Mouse (Mus musculus) granulocyte monocyte progenitor cell, adult 5-6 weeks (primary cell): ENCODE measurements at regions not wholly inside any gene's neighbourhood (a gene's known extent, or its start where the extent isn't known, plus 50 kb on each side); places are given as distances from the start of the nearest gene placed in this dataset.

Experiments used
- ATAC-seq: replicated peaks from 2 replicates; pipeline ENCODE4 v1.8.0; 2016; ENCODE audit warnings: mild to moderate bottlenecking, moderate TSS enrichment, inconsistent platforms; ENCODE audit not compliant: poor library complexity, severe bottlenecking

DNA sequence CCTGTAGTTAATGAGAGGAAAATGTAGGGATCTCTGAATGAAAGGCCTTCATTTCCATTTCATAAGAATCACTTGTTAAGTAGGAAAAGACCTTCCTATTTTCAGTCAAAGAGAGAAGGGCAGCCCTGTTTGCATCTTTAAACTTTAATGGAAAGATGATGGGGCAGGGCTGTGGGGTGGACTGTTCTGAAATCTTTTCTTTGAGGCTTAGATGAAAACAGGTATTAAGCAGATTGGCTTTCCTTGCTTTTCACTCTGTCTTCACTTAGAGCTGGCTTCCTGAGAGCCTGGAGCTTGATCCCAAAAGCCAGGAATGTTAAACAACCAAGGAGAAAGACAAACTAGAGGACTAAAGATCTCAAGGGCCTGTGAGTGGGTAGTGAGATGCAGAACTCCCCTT lies 400.3 kb downstream of the 1810013L24Rik start:
- no peak for ATAC-seq

DNA sequence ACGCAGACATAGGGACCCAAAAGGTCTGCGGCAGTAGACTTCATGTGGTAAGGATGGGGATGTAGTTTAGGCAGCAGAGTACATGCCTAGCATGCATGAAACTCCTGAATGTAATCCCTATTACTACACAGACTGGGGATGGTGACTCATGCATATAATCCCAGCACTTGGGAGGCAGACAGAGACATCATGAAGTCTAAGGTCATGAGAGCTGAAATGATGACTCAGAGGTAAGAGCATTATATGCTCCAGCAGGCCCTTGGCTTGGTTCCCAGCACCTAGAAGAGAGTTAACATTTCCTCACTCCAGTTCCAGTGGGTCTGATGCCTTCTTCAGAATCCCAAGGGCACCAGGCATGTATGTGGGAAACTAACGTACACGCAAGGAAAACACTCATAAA lies 412.2 kb downstream of the 1810013L24Rik start:
- no peak for ATAC-seq

DNA sequence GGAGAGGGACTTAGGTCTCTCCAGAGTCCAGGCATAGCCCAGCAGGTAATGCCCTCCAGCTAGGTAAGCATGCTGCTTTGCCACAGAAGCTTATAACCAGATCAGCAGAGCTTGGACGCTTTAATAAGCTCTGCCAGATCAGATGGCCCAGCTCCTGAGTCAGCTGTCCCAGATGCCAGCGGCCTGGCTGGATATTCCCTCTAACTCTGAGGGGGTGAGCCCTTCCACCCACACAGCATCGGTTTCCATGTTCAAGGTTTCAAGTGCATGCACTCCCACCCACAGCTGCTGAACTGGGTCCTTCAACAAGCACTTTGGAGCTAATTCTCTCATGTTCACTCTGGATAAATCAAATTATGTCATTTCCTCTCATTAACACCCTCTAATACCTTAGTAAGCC lies 417.3 kb downstream of the 1810013L24Rik start:
- ATAC-seq: no peak

DNA sequence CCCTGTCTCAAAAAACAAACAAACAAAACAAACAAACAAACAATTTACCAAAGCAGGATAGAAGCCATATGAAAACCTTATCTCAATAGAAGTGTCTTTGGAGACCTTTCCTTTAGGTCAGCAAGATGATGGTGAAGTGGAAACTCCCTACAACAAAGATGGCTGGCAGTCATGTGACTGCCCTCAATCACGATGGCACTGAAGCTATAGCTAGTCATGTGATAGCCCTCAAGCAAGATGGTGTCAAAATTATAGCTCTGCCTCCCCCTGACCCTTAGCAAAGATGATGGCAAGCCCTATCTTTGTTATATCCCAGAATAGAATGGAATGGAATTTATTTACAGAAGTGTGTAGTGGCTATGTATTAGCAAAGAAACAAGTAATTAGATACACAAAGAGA lies 423.2 kb downstream of the 1810013L24Rik start:
- ATAC-seq: no peak

DNA sequence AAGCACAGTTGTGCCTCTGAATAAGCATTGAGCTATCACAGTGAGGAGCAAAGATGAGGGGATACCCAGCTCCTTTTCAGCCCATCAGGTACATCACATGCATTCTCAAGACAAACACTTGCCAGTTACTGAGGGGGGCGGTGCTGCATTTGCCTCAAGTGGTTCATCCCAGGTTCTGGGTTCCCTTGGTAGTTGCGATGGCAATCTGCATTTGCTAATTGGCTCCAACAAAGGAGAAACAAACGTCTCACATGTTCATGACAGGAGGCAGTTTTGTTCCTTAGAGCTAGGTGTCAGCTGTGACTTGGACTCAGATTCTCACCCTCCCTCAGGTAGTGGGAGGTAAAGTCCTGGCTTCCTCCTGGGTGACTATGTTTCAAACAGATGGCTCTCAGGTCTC lies 425.5 kb downstream of the 1810013L24Rik start:
- no peak for ATAC-seq

DNA sequence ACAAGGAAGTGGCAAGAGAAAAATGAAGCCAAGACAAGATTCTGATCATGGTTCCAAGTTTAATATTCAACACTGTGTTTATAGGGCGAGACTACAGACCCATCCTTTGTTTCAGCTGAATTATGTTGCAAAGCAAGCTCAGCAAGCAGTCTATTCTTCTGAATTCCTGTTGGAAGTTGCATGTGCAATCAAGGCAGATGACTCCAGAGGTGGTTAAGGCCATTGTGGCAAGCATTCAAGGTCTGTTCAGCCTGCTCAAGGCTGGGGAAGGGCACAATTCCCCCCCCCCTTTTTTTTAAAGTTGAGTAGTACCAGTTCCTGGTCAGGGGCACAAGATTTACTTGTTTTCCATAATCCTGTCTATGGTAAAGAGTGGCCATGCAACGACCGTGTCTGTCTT lies 431.1 kb downstream of the 1810013L24Rik start:
- ATAC-seq: no peak

DNA sequence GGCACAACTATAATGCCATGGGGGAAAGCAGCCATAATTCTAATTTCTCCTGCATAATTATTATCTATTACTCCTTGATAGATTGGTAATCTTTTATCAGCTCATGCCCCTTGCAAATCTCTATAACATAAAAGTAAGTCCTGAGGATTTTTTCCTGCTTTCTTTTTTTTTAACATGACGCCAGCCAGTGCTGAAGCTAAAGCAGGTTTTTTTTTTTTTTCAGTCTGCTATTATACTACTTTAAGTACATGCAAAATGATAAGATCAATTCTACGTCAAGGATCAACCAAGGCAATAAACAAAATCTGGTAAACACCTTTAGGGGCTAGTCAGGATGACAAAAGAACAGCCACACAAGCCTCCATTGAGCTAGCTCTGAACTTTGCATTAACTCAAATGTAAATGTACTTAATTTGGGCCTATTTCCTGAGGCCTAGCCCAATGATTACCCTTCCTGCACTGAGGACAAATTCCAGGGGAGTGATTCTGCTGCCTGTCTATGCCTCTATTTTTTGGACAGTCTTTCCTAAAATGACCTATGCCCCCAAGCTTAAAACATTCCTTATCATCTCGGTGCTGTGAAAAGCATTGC lies 434.8 kb downstream of the 1810013L24Rik start:
- ATAC-seq: no peak

DNA sequence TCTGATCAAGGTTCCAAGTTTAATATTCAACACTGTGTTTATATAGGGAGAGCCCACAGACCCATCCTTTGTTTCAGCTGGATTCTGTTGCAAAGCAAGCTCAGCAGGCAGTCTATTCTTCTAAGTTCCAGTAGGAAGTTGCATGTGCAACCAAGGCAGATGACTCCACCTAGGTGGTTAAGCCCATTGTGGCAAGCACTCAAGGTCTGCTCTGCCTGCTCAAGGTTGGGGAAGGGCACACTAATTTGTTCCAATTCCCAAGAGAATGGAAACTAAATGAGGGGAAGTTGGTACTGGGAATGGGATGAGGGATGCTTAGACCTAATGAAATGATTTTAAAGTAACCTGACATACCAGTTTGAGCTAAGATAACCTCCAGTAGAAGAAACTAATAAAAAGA lies 437.3 kb downstream of the 1810013L24Rik start:
- ATAC-seq: no peak

DNA sequence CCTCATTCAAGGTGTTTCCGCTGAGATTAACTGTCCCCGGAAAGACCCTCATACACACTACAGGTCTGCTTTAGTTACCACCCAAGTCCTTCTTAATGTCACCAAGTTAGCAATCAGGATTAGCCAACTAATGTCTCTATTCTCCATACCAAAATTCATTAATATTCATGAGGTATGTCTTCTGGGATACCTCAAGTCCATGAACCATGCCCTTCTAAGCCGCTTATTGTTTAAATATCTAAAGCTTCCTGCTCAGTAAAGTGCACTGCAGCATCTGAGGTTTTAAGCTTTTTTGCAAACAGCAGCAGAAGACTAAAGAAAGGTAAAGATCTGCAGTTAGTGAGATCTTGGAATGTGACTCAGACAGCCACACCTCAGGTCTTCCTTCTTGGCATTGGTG lies 440.2 kb downstream of the 1810013L24Rik start:
- no peak for ATAC-seq

DNA sequence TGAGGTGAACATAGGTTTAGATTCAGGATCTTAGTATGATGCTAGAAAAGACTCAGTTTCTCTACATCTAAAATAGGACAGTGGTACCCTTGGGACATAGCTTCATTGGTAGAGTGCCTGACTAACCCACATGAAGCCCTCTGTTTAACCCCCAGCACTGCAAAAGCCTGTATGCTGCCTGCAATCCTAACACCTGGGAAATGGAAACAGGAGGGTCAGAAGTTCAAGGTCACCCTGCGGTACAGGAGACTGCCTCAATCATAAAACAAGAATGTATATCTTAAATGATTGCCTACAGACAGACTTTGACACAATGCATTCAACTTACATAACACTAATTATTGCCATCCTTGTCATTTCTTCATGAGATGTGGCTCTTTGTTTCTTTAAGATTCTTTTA lies 440.8 kb downstream of the 1810013L24Rik start:
- ATAC-seq: no peak

DNA sequence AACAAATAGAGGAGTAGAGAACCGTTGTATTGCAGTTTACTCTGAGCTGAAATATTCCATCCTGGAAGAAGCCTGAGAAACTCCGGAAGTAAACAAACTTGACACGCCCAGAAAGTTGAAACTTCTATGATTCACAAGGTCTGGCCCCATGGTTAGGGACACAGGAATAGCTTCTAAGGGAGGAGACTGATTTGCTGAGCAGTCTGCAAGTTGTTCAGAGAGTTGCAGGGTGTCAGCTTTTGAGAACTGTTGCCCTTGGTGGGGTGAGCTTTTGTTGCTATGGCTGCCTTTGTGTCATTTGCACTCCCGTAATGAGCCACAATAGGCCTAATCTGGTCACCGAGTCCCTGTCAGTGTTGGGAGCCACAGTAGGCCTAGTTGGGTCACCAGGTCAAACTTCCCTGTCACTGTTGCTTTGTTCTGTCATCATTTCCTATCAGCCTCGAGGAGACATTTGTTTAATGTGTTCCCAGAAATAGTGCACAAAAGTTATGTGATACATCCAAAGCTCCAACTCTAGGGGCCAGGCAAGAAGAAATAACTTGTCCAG lies 443.9 kb downstream of the 1810013L24Rik start:
- no peak for ATAC-seq

DNA sequence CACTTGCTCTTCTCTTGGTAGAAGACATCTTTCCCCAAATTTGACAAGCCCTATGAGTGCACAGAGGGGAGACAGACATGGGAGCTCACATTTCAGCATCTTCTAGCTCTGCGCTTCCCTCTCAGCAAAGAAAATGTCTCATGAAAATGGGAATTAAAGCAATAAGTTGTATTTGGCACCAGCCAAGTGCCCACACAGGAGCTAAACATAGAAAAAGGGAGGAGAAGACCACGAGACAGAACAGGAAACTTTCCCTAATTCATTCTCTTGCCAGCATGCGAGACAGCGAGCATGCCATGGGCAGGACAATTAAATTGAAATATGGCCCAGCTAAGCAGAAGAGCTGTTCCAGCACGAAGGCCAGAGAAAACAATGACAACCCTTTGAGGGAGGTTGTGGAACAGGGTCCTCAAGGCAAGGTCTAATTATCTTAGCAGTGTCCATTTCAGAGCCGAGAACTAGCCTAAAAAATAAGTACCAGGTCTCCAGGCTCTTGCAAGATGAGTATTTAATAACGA lies 444.7 kb downstream of the 1810013L24Rik start:
- ATAC-seq: no peak

DNA sequence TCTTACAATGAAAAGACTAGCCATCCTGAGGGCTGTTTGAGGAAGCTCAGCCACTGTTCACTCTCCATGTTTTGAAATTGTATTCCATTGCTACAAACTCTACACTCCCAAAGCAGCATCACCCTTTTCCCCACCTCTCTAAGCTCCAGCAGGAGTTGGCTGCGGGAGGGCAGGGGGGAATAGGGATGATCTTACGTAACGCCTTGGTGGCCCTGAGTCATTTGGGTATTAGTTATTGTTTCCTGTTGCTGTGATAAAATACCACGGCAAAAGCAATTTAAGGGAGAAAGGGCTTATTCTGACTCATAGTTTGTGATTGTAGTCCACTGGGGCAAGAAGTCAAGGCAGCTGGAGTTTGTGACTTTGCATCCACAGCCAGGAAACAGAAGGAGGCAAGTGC lies 445.5 kb downstream of the 1810013L24Rik start:
- no peak for ATAC-seq

DNA sequence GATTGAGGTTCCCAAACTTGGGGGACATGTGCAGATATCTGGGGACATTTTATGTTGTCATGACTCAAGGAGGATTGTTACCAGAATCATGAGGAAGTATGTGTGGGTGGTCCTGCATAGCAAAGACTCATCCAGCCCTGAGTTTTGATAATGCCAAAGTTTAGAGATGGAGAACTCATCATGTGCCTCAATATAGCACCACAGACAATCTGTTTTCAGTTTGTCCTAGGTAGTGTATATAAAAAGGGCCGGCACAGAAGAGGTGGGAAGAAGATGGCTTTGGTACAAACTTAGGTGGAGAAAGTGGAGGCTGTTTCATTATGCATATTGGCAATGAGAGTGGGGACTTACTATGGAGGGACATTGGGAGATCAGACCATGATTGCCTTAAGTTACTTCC lies 447.2 kb downstream of the 1810013L24Rik start:
- ATAC-seq: no peak

DNA sequence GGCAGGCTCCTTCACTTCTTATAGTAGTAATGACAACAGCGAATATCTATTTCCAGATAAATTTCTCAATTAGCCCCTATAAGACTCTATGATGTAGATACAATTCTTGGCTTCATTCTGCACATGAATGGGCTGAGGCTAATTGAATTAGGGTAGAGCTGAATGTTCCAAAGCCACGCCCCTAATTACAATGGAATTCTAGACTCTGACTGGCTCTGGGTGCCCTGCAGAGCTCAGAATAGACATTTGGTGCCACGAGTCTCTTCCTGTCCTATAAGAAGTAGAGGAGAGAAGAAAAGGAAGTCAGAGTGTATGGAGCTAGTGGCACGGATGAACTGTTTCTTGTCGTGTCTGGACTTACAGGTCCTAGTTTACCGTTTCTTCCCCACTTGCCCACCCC lies 449.8 kb downstream of the 1810013L24Rik start:
- ATAC-seq: no peak

DNA sequence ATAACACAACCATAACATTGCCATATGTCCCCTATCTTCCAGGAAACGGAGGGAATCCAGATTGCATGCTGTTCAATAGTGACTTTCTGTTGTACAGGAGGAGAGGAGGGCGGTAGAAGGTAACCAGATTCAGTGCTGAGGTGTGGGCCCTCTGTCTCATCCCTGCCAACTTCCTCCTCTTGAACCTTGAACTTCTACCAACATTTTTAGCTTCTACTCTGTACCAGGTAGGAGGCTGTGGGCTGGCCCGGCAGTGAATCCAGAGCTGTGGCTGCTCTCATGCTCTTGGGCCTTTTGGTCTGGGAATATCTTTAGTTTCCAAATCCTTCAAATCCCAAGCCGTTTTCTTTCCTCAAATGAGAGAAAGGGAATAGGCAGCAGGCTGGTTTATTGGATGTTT lies 450.5 kb downstream of the 1810013L24Rik start:
- ATAC-seq: no peak

DNA sequence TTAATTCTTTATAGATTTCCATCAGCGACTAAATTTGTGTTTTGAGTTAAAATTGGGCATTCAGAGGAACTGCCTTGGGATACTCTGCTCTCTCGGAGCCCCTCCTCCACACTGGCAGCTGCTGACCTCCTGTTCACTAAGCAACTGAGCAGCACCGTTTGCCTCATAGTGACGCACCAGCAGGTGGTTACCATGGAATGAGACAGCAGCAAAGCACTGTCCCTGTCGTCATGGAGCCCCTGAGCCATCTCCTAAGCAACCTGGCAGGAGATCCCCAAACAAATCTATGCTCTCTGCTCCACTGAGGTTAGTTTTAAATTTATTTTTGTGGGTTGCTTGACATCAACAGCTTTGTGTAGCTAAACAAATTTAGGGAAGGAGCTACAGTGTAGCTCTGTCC lies 451.0 kb downstream of the 1810013L24Rik start:
- no peak for ATAC-seq

DNA sequence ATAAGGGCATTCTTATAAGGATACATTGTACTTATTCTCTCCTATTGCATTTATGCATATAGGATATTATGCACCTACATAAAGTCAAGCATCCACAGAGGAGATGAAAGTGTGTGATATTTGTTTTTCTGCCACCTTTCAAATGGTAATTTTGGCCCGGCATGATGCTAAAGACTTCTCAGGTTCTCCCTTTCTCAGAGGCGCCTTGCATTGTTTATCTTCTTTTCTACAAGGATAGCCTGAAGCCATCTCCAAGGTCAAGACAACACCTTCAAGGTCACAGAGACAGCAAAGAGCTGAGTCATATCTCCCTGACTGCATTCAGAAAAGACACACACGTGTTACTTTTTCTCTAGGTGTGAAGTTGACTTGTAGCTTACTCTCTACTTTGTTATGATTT lies 454.5 kb downstream of the 1810013L24Rik start:
- no peak for ATAC-seq

DNA sequence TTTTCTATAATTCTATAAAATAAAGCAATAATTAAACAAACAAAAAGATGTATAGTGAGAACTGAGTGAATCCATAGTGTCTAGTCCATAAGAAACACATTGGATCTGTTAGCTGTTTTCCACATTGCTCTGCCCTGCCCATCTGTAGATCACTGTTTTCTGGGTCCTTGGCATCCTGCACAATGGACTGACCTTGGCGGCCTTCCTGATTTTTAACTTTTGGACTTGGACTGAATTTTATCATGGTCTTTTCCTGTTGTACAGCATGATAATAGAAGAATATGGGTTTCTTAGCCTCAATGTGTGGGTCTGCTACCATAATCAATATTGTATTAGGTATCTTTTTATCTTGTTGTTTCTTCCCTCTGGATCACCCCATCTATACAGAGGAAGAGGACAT lies 456.0 kb downstream of the 1810013L24Rik start:
- ATAC-seq: no peak

DNA sequence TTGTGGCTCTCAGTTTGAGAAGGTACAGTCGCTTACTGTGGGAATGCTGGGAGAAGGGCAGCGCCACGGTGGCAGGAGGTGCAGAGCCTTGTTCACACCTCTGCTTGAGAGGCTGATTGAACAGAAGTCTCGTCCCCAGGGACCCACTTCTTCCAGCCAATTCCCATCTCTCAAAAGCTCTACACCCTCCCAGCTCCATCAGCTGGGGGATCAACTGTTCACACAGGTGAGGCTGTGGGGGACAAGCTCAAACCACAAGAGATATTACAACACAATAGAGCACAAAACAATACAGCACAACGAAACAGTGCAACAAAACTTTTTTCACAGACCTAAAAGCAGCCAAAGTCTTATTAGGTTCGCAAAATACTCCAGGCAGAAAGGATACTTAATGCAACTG lies 457.7 kb downstream of the 1810013L24Rik start:
- no peak for ATAC-seq

DNA sequence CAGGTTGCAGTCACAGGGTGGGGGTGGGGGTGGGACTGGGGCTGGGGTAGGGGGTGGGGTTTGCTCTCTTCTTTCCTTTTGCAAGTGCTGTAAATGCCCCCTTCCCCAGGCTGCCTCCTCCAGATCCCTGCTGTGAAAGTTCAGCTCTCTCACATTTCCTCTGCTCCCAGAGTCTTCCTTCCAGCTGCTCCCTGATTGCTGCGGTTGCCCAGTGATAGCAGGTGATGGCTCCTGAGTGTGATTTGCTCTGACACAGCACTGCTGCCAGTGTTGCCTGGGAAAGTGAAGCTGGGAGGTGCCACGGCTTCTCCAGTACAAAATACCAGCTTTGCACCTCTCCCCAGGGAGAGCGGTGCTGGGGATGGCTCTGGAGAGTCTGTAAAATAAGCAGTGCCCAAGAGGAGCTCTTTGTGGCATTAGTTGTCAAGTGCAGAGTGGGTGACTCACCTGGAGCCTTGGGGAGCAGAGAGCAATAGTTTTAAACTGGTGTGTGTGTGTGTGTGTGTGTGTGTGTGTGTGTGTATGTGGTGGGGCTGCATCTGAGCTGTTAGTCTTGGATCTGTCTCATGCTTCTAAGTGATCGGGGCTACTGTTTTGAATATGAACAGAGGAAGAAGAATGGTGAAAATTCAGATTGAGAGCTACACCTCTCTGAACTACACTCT lies 461.6 kb downstream of the 1810013L24Rik start:
- ATAC-seq: no peak

DNA sequence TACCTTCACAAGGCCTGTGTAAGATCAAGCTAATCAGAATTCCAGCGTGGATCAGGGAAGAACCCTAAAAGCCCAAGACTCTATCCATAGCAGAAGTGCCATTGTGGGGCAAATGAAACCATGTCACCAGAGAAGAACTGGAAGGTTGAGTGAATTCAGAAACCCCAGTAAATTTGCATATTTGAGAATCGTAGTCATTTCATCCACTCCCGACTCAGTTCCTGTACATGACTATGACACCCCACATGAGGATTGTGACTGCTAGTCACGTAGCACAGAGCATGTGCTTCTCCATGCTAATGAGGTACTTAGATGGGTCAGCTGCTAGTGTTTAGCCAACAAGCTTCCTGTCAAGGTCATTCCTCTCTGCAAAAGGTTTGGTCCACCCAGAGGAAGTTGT lies 473.2 kb downstream of the 1810013L24Rik start:
- no peak for ATAC-seq
